Mouse (Mus musculus) thymus, postnatal 0 days (tissue): ENCODE data around the gene Lamtor5. TPM values are rescaled to one million over a fixed set of nuclear protein-coding genes. Genes with fewer than 3 reads are reported as not detected.
"Not testable (repeated sequence)": the region's sequence is repeated elsewhere in the genome, so short reads cannot be mapped to it uniquely, and the experiment has no call there.

Experiments
- DNase-seq: peaks from one replicate; pipeline ENCODE4 v3.0.0-alpha.2; 2015; ENCODE audit warnings: low spot score
- polyA plus RNA-seq: library from polyadenylated mRNA; unstranded; fragments of >200 nt; fragmentation: Nextera tagmentation; extraction: Ambion mirVana; gene quantifications from 2 replicates; pipeline ENCODE4 v1.2.1, GENCODE M21; 2015

The Lamtor5 gene
- polyA plus RNA-seq, 1 experiment from 2014 or later, result 250 TPM

- no peak for DNase-seq
These were observed 11.8 kb upstream of the Lamtor5 start for GRCm38 (mm10) chr3:107266814-107267345.

- DNase-seq, result no peak
These were observed 6.2 kb upstream of the Lamtor5 start for GRCm38 (mm10) chr3:107272433-107272832.

DNA sequence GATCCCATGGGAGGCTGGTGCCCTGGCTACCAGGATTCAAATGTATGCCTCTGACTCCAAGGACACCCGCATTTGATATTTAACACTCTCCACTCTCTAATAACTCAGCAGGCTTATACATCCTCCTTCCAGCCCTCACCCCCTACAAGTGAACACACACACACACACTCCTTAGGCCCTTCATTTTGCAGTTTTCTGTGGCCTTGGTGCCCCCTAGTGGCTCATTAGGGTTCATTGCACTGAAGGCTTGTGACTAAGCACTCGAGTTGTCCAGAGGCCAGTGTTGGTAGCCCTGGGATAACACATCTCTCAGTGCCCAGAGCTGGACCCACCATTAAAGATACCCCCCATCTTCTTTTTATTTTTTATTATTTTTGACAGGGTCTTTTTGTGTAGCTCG, 4.8 kb upstream of the Lamtor5 start:
- DNase-seq, result peak; percentile 76

DNA sequence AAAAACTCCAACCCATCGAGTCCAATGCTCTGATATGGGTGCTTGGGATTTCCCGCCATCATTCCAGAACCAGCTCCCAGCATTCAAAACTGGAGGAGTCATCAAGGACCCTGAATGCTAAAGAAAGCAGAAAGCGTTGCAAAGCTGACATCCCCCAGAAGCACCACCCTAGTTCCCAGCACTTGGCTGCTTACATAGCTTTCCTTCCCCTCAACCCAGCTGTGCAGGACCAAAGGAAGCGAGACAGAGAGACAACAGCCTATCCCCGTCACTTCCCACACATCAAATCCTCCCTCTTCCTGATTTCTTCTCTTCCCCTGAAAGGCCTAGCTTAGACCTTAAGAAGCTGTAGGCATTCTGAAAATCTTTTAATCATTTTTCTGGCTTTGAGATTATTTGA, 3.3 kb upstream of the Lamtor5 start:
- no peak for DNase-seq

DNA sequence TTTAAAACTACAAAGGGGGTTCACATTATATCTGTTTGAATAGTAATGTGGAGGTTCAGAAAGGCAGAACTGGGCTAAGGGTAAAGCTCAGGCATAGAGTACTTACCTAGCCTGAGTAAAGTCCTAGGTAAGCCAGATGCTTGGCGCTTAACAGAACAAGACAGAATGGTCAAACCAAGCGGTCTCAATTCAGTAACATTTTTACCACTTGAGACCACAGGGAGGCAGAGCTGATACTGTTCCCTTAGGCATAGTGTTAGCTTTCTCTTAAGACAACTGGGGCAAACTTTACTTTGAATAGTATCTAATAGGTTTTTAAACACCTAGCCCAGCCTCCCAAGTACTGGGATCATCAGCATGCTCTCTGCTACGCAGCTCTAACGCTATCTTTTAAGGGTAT, 2.7 kb upstream of the Lamtor5 start:
- no peak for DNase-seq

DNA sequence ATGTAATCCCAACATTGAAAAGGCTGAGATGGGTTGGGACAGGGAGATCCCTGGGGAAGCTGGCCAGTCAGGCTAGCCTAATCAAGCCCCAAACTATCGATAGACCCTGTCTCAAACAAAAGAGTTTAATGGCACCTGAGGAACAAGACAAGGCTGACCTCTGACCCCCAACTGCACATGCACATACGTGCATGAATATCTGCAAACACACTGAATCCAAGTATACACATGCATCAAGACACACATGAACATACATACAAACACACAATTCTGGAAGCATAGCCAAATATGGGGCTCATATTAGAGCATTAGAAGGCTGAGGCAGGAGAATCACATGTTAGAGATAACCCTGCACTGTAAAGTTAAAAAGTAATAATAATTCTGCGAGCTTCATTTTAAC, 2.0 kb upstream of the Lamtor5 start:
- DNase-seq, result no peak

DNA sequence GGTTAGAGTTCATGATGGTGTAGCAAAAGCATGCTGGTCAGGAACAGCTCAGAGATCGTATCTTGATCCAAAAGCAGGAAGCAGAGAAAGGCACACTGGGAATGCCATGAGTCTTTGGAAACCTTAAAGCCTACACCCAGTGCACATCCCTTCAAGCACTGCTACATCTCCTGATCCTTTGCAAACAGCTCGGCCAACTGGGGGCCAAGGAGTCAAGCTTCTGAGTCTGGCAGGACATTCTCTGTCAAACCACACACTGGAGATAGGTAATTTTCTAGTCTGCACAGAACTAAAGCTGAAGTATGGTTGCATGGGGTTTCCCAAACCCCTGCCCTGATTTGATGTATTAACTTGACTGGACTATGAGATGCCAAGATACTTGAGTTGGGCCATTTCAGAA, 7.5 kb downstream of the Lamtor5 start:
- DNase-seq, result no peak

DNA sequence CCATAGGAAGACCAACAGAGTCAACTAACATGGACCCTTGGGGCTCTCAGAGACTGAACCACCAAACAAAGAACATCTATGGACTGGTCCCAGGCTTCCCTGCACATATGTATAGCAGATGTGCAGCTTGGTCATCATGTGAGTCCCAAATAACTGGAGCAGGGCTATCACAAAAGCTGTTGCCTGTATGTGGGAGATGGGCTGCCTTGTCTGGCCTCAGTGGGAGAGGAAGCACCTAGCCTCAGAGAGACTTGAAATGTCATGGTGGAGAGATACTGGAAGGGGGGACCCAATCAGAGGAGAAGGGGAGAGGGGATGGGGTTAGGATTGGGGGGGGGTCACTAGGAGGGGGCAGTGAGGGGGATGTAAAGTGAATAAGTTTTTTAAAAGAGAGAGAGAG, 8.7 kb downstream of the Lamtor5 start:
- no peak for DNase-seq

GRCm38 (mm10) chr3:107290764-107291381, 12.2 kb downstream of the Lamtor5 start, which contains the start of gene Slc16a4:
Slc16a4 (plus strand) TSS chr3:107291230.
- no peak for DNase-seq

- no peak for DNase-seq
These were observed 17.2 kb downstream of the Lamtor5 start for GRCm38 (mm10) chr3:107295672-107296360.

DNA sequence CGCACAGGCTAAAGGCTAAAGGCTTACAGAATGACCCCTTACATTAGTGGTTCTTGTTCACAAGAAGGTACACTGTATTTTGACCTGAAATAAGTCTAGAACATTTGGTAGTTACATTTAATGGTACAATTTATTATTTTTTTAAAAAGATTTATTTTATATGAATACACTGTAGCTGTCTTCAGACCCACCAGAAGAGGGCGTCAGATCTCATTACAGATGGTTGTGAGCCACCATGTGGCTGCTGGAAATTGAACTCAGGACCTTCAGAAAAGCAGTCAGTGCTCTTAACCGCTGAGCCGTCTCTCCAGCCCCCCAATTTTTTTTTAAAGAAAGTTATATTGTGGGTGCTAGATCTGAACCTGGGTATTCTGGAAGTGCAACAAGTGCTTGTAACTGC, 18.3 kb downstream of the Lamtor5 start:
- not testable (repeated sequence) for DNase-seq

GRCm38 (mm10) chr3:107317338-107317737, 38.7 kb downstream of the Lamtor5 start:
- no peak for DNase-seq

DNA sequence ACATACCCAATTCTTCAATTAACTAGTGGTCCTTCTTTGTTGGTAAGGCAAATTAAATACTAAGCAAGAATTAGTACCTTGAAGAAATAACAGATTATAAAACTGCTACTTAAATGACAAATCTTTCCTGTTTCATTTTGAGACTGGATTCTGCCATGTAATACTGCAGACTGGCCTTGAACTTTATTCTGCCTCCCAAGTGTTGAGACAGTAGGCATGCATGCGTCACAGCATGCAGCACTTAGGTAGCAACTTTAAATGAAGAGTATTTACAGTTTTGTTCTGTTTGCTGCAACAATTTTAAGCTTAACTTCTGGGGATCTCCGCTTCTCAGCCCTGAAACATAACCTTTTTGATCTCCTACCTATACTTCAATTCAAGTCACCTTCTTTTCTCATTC, 42.5 kb downstream of the Lamtor5 start:
- no peak for DNase-seq

DNA sequence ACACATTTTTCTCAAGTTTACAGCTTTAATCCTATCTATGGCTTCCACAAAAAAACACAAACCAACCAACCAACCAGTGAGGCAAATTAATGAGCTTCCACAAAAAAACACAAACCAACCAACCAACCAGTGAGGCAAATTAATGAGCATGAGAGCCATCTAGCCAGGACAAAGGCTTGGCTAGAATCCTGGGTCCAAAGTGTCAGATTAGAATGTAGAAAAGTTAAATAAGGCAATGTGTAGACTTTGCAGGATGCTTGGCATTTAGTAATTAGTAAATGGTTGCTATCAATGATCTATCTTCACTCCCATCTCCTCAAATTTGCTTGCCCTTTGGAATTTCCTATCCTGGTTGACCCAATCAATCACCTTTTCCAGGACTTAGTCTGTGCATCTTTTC, 43.1 kb downstream of the Lamtor5 start:
- no peak for DNase-seq

DNA sequence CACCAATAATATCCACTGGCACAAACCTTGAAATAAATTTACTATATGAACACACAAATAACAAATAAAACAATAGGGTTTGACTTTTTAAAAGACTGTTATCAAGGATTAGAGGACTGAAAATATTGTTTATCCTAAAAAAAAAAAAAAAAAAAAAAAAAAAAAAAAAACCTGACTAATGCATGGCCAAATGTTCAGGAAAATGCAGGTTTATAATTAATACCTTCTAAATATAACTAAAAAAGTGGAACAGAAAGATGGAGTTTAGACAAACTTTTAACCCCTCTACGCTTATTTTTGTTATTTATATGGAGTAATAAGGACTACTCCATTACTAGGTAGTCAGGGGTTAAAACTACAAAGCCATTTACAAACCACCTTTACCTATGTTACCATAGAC, 47.8 kb downstream of the Lamtor5 start:
- no peak for DNase-seq

DNA sequence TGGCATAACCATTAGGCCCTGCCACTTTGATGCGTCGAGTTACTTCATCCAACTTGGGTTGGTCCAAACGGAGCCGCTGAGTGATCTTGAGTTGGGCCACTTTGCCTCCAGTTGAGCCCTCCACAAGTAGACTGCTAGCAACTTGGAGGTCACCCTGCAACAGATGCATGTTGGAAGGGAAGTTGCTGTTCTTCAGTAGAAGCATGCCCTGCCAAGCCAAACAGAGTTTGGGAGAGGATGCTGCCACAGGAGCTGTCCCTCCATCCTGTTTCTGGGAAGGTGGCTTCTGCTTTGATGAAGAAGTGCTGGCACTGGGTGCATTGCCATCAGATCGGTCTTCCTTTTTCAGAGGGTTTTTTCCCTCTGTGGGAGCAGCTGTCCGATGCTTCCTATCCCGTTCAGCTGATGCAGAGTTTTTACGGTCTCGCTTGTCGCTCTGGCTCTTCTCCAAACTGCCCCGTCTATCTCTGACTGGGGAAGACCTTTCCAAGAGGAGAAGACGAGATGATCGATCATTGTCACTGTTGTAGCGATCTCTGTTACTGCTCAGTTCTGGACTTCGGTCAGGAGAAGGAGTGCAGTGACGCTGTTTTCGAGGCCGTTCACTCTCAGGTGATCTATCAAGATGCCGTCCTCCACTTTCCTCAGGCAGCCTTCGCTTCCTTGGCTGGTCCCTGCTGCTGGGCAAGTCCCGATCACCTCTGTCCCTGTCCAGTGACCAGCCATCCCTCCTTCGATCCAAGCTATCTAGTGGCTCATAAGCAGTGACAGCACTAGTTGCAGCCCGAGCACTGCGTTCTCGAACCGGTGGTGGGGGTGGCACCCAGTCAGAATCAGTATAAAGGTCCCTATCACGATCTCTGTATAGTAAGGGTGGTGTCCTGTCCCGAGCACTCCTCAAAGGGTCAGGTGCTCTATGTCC, 52.1 kb downstream of the Lamtor5 start:
- no peak for DNase-seq

- DNase-seq, result no peak
These were observed 53.1 kb downstream of the Lamtor5 start for GRCm38 (mm10) chr3:107331746-107332126.

DNA sequence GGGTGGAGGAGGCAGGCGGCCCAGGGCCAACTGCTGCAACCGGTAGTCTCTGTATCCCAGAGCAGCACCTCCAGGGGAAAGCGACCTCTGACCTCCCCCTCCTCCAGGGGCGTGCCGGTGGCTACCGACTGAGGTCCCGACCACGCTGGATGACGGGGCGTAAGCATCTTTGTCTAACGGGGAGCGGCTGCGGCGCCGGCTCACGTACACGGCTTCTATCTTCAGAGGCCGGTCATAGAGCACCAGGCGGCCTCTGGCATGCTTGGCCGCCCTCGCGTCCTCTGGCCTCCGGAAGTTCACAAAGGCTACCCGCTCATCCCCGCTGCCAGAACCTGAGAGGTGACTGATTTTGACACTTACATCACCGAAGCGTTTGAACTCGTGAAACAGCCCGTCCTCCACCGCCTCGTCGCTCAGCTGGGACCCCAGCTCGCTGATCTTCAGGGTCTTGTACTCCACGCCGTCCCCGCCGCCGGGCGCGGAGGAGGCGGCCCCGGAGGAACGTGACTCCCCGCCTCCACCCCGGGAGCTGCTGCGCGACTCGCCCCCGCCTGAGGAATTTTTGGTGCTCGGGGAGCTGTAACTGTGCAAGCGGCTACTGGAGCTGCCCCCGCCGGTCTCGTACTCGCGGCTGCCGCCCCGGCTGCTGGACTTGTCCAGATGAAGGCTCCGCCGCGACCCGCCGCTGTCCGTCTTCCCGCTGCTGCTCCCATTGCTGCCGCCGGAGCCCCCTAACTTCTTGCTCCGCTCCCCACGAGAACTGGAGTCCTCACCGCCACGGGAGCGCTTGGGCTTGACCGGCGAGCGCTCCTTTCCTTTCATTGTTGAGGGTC, 53.7 kb downstream of the Lamtor5 start:
- peak; percentile 27 for DNase-seq

DNA sequence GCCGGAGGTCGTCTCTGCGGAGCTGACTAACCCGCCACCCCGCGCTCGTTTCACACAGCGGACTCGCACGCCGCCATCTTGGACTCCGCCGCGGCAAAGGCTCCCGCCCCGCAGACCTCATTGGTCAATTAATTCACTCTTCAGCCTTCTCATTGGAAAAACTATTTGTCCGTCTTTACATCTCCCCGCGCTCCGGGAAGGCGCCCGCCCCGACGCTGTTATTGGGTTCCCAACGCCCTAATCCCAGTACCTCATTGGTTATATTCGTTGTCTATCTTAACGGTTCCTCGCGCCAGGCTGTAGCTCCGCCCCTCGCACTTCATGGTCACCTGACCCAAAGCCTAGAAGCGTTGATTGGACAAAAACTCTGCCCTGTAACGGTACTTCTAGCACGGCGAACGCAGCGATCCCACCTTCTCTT, 54.3 kb downstream of the Lamtor5 start:
- peak; percentile 99 for DNase-seq
